Mouse (Mus musculus): ENCODE results near the gene Cpt1a.

Cpt1a gene

GRCm38 (mm10) chr19:3322261-3322969, at the start of gene Cpt1a:
Gene Cpt1a (plus strand): TSS chr19:3322334.
- no peak for DNase-seq

GRCm38 (mm10) chr19:3273331-3273730, 48.8 kb upstream of the Cpt1a start:
- no peak for DNase-seq

- DNase-seq, result no peak
These were observed 46.3 kb upstream of the Cpt1a start for GRCm38 (mm10) chr19:3275744-3276365.

GRCm38 (mm10) chr19:3281886-3282285, 40.2 kb upstream of the Cpt1a start:
- no peak for DNase-seq

- DNase-seq, result peak; percentile 92
These were observed 39.3 kb upstream of the Cpt1a start, which contains the start of the genes Mrpl21 and Ighmbp2 for GRCm38 (mm10) chr19:3282572-3283467. Gene Mrpl21 (plus strand): TSS chr19:3282901. Gene Ighmbp2 (minus strand): TSS chr19:3283017.

- peak; percentile 27 for DNase-seq
These were observed 33.1 kb upstream of the Cpt1a start for GRCm38 (mm10) chr19:3289006-3289405.

- no peak for DNase-seq
These were observed 30.1 kb upstream of the Cpt1a start for GRCm38 (mm10) chr19:3292028-3292427.

- no peak for DNase-seq
These were observed 29.1 kb upstream of the Cpt1a start for GRCm38 (mm10) chr19:3292993-3293392.

GRCm38 (mm10) chr19:3295245-3295644, 26.9 kb upstream of the Cpt1a start:
- DNase-seq, result no peak

- no peak for DNase-seq
These were observed 25.1 kb upstream of the Cpt1a start for GRCm38 (mm10) chr19:3297034-3297433.

GRCm38 (mm10) chr19:3297775-3298174, 24.4 kb upstream of the Cpt1a start:
- DNase-seq, result no peak

- no peak for DNase-seq
These were observed 18.1 kb upstream of the Cpt1a start for GRCm38 (mm10) chr19:3304017-3304416.

GRCm38 (mm10) chr19:3307175-3307949, 14.8 kb upstream of the Cpt1a start:
- DNase-seq, result no peak

GRCm38 (mm10) chr19:3319341-3319740, 2.8 kb upstream of the Cpt1a start:
- DNase-seq, result no peak

GRCm38 (mm10) chr19:3320086-3320485, 2.0 kb upstream of the Cpt1a start:
- no peak for DNase-seq

GRCm38 (mm10) chr19:3320801-3321200, 1.3 kb upstream of the Cpt1a start:
- DNase-seq, result no peak

- no peak for DNase-seq
These were observed 517 bp upstream of the Cpt1a start for GRCm38 (mm10) chr19:3321617-3322016.

- peak; percentile 22 for DNase-seq
These were observed 1.1 kb downstream of the Cpt1a start for GRCm38 (mm10) chr19:3323201-3323621.

GRCm38 (mm10) chr19:3323753-3324270, 1.7 kb downstream of the Cpt1a start:
- peak; percentile 11 for DNase-seq

GRCm38 (mm10) chr19:3324271-3324811, 2.2 kb downstream of the Cpt1a start:
- DNase-seq, result no peak

GRCm38 (mm10) chr19:3324931-3325711, 3.0 kb downstream of the Cpt1a start:
- peak; percentile 38 for DNase-seq
